Mouse (Mus musculus): ENCODE data around the gene Megf6.

DNA sequence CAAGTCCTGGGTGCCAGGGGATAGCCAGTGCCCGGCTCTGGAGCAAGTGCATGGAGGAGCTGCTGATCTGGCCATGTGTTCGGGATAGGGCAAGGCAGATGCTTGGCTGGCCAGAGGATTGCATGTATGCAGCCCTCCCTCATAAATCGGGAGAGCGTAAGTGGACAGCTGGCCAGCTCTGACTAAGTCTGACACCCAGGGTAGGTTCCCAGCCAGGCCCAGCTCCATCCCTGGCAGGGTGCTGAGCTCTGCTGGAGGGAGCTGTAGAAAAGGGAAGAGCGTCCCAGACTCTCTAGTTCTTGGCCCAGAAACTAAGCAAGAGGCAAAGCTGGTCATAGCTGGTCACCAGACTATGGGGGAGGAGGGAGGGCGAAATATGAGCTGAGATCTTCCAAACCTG is 38.5 kb downstream of the Megf6 start:
- TF ChIP-seq MAFK (IDR thresholded peaks at IDR 0.05; ENCODE audit: insufficient read depth, low read depth, low read length) (no peak), ZC3H11A (IDR thresholded peaks at IDR 0.05; ENCODE audit: borderline replicate concordance, low read depth, low read length) (no peak), HCFC1 (IDR thresholded peaks at IDR 0.05; ENCODE audit: borderline replicate concordance, insufficient read depth, low read length) (no peak), CHD2 (IDR thresholded peaks at IDR 0.05; ENCODE audit: low read depth, low read length) (no peak), ZNF384 (IDR thresholded peaks at IDR 0.05; ENCODE audit: low read depth, low read length) (no peak)
